10 mouse cellular contexts compared by ENCODE assay signal in the genomic region with DNA sequence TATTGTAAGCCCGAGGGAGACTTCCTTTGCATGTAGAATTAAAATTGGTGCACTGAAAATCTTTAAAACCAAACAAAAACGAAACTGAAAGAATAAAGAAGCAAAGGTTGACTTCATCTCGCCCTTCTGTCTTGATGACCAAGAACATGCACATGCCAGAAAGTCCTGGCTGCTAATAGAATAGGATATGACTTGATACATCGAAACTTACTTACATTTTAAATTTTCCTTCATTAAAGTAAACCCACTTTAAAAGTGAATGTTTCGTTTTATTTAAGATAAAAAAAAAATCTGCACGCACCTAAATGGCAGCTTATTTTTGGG. TPM values are rescaled to one million over a fixed set of nuclear protein-coding genes. Genes with fewer than 3 reads are reported as not detected.
A peak's percentile ranks its signal among the peaks of the same experiment; 100 is the strongest.
DNase-seq lines count a peak whose midpoint lies in the region; ATAC-seq and TF ChIP-seq lines count a peak whose summit lies in the region.
"Had no signal": no experiment of that assay in that cellular context is flagged by ENCODE, and none has a peak within 500 bp of the region (broad histone marks: within the 10 kb centered on the region; RNA-seq: fewer than 3 reads in every experiment).

No protein-coding gene starts in this region.

- peak overlapping the region; percentile 69 for H3K4me2 ChIP-seq in heart, embryonic 14.5 days (ENCODE audit: low read length)
- H3K4me2 ChIP-seq in hindbrain, embryonic 15.5 days: peak overlapping the region; percentile 77

- no peak for ATAC-seq in heart, embryonic 14.5 days (ENCODE audit: insufficient number of reproducible peaks, insufficient read depth, low FRiP score, low read depth)
- ATAC-seq in hindbrain, embryonic 15.5 days (ENCODE audit: low FRiP score, low read depth): no peak

- no peaks in the 10 kb centered on the region for H3K36me3 ChIP-seq in heart, embryonic 14.5 days (ENCODE audit: control insufficient read depth, insufficient read depth, low read length)
- no peaks in the 10 kb centered on the region for H3K36me3 ChIP-seq in hindbrain, embryonic 15.5 days
- H3K36me3 ChIP-seq in midbrain, embryonic 10.5 days: no peaks in the 10 kb centered on the region

- H3K9me3 ChIP-seq in heart, embryonic 14.5 days (ENCODE audit: control insufficient read depth, low read length): no peaks in the 10 kb centered on the region
- H3K9me3 ChIP-seq in hindbrain, embryonic 15.5 days: no peaks in the 10 kb centered on the region
- no peaks in the 10 kb centered on the region for H3K9me3 ChIP-seq in midbrain, embryonic 10.5 days (replicated peaks)

- no peak for TF ChIP-seq POLR2A in brain, embryonic 14.5 days (IDR thresholded peaks at IDR 0.05; ENCODE audit: borderline replicate concordance, extremely low read depth, insufficient read depth, insufficient read length, poor library complexity, severe bottlenecking)

- DNase-seq in heart, postnatal 36 days: no peak
- peak; percentile 44 for DNase-seq in brain, embryonic 14.5 days (ENCODE audit: low read depth)
- no peak for DNase-seq in midbrain, embryonic 10.5 days (ENCODE audit: low spot score)
- no peak for DNase-seq in left cerebral cortex, postnatal 10 days (ENCODE audit: extremely low spot score in 1 of 2, low spot score in 2 of 2)
- DNase-seq in layer of hippocampus, adult 9-11 months: no peak
- no peak for DNase-seq in cerebellum, adult 11 months

- peak overlapping the region; percentile 36 to 42 for H3K4me3 ChIP-seq in heart, embryonic 14.5 days (ENCODE audit: control insufficient read depth in 1 of 2, insufficient read depth in 1 of 2, low read depth in 1 of 2, low read length in 2 of 2)
- H3K4me3 ChIP-seq in hindbrain, embryonic 15.5 days: peak overlapping the region; percentile 29
- peak overlapping the region; percentile 48 for H3K4me3 ChIP-seq in midbrain, embryonic 10.5 days

- H3K4me1 ChIP-seq in heart, embryonic 14.5 days (ENCODE audit: control insufficient read depth in 2 of 2, insufficient read depth in 2 of 2, low read length in 2 of 2): peaks cover 6 to 13% of the 10 kb centered on the region in 2 experiments; a peak in 2 of 4 replicates
- H3K4me1 ChIP-seq in hindbrain, embryonic 15.5 days (replicated peaks): peaks cover 35% of the 10 kb centered on the region
- peaks cover 56% of the 10 kb centered on the region for H3K4me1 ChIP-seq in midbrain, embryonic 10.5 days

- 7% methylated on average over 6 of the region's 6 CpGs for WGBS in heart, embryonic 14.5 days
- WGBS in hindbrain, embryonic 15.5 days: 8% methylated on average over 6 of the region's 6 CpGs
- WGBS in midbrain, embryonic 10.5 days: 5% methylated on average over 6 of the region's 6 CpGs

- H3K9ac ChIP-seq in heart, embryonic 14.5 days (ENCODE audit: low read length): peak overlapping the region; percentile 46
- H3K9ac ChIP-seq in hindbrain, embryonic 15.5 days: no peak overlapping the region

- intact Hi-C loops in heart, postnatal 36 days (cut with DNase I): no loop called here
- intact Hi-C loops in left cerebral cortex, postnatal 10 days (cut with DNase I): loop anchor here (5.0 to 10.0 kb wide), 5 partner anchors 270 to 1520 kb away; partner anchors contain the start of gene Irx1

- TF ChIP-seq CTCF in brain, embryonic 14.5 days (IDR thresholded peaks at IDR 0.05; ENCODE audit: borderline replicate concordance, extremely low read depth, insufficient read depth, insufficient read length): no peak

- H3K27me3 ChIP-seq in heart, embryonic 14.5 days (ENCODE audit: control insufficient read depth, insufficient read depth, low read length): peaks cover 84% of the 10 kb centered on the region
- H3K27me3 ChIP-seq in hindbrain, embryonic 15.5 days: peaks cover 45% of the 10 kb centered on the region
- peaks cover 92% of the 10 kb centered on the region for H3K27me3 ChIP-seq in midbrain, embryonic 10.5 days (ENCODE audit: low read depth, poor library complexity, severe bottlenecking)

- H3K27ac ChIP-seq in heart, embryonic 14.5 days (replicated peaks in 1 of 2; ENCODE audit: control insufficient read depth in 1 of 2, insufficient read depth in 1 of 2, low read depth in 2 of 2, low read length in 2 of 2): no peak overlapping the region
- H3K27ac ChIP-seq in hindbrain, embryonic 15.5 days (replicated peaks): no peak overlapping the region
- H3K27ac ChIP-seq in midbrain, embryonic 10.5 days (replicated peaks): no peak overlapping the region

RNA-seq across cellular contexts. Expression of gene Irx2, which starts 3.8 kb away (rescaled TPM):
- polyA plus RNA-seq in heart, embryonic 14.5 days (2014; fragmentation: Nextera tagmentation; extraction: Ambion mirVana): 11.2 and 13.3 TPM in 2 replicates
- 1 to 10 TPM; 3.7 to 6.1 TPM for total RNA-seq in heart, postnatal 36 days (2021)
- 47.9 and 89.3 TPM in 2 replicates for polyA plus RNA-seq in brain, embryonic 14.5 days (2012; rRNA removed)
- 34.6 and 37.3 TPM in 2 replicates for polyA plus RNA-seq in hindbrain, embryonic 15.5 days (2015; fragmentation: Nextera tagmentation; extraction: Ambion mirVana)
- 26.8 and 28.1 TPM in 2 replicates for polyA plus RNA-seq in midbrain, embryonic 10.5 days (2016; fragmentation: Nextera tagmentation; extraction: Ambion mirVana)
- total RNA-seq in left cerebral cortex, postnatal 10 days (2021): under 1 TPM; 0.12 to 0.17 TPM
- total RNA-seq: gastrocnemius, adult 18-20 months; megakaryocyte progenitor cell, adult 5-6 weeks had no signal
